Mouse (Mus musculus) right cerebral cortex, adult 18-20 months (tissue): ENCODE measurements around the gene Psme2.

Source experiments
- DNase-seq: peaks from one replicate; pipeline ENCODE4 v3.0.0; 2022; ENCODE audit warnings: mixed read lengths

Psme2 gene

GRCm38 (mm10) chr14:55561860-55562259 is 29.1 kb downstream of the Psme2 start:
- DNase-seq = no peak

- DNase-seq = peak; percentile 99
These were observed 30.5 kb downstream of the Psme2 start, which contains the start of gene A730061H03Rik for GRCm38 (mm10) chr14:55560202-55561073. A730061H03Rik (minus strand) TSS chr14:55560406.

GRCm38 (mm10) chr14:55559799-55560201 is 31.1 kb downstream of the Psme2 start, which contains the start of gene Dcaf11:
Dcaf11 (plus strand) TSS chr14:55560006.
- peak; percentile 90 for DNase-seq

GRCm38 (mm10) chr14:55558740-55559448 is 32.0 kb downstream of the Psme2 start:
- DNase-seq = no peak

- DNase-seq = no peak
These were observed 33.3 kb downstream of the Psme2 start for GRCm38 (mm10) chr14:55557587-55557986.

- peak; percentile 65 for DNase-seq
These were observed 33.9 kb downstream of the Psme2 start for GRCm38 (mm10) chr14:55557003-55557402.

GRCm38 (mm10) chr14:55555788-55556187 is 35.1 kb downstream of the Psme2 start:
- DNase-seq = no peak

GRCm38 (mm10) chr14:55554635-55555034 is 36.3 kb downstream of the Psme2 start:
- no peak for DNase-seq

GRCm38 (mm10) chr14:55551794-55552193 is 39.1 kb downstream of the Psme2 start:
- no peak for DNase-seq

GRCm38 (mm10) chr14:55551347-55551746 is 39.6 kb downstream of the Psme2 start:
- DNase-seq = no peak

GRCm38 (mm10) chr14:55550191-55550590 is 40.7 kb downstream of the Psme2 start:
- DNase-seq = no peak

GRCm38 (mm10) chr14:55544334-55544733 is 46.6 kb downstream of the Psme2 start:
- no peak for DNase-seq

GRCm38 (mm10) chr14:55542268-55542667 is 48.6 kb downstream of the Psme2 start:
- no peak for DNase-seq

GRCm38 (mm10) chr14:55540787-55541321 is 50.1 kb downstream of the Psme2 start:
- peak; percentile 83 for DNase-seq

GRCm38 (mm10) chr14:55540067-55540786 is 50.7 kb downstream of the Psme2 start, which contains the start of gene Pck2:
Pck2 (plus strand) TSS chr14:55540266.
- DNase-seq = peak; percentile 81
